22 mouse cellular contexts compared by ENCODE assay signal in the genomic region with DNA sequence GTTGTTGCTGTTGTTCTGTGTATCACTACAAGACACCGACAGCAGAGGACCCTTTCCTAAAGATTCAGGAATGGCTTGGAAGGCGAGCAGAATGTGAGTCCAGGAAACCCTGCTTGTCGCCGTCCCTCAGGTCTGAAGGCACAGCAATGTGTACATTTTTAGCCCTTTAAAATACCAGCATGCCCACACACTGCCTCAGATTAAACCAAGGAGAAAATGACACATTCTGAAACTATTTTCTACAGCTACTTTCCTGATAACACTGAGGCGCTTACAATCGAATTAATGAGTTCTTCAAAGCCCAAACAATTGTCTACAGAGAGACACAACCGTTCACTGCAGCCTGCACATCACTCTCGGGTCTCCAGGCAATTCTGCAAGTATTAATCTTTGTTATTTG.
DNase-seq lines count a peak whose midpoint lies in the region; ATAC-seq lines count a peak whose summit lies in the region.
"Had no signal": no experiment of that assay in that cellular context is flagged by ENCODE, and none has a peak within 500 bp of the region (broad histone marks: within the 10 kb centered on the region; RNA-seq: fewer than 3 reads in every experiment).

No protein-coding gene starts in this region.

- WGBS in hindbrain, embryonic 13.5 days: 39% methylated on average over 8 of the region's 8 CpGs
- 59% methylated on average over 8 of the region's 8 CpGs for WGBS in hindbrain, embryonic 11.5 days

- H3K4me1 ChIP-seq in hindbrain, embryonic 13.5 days (replicated peaks): peaks cover 25% of the 10 kb centered on the region
- no peaks in the 10 kb centered on the region for H3K4me1 ChIP-seq in hindbrain, embryonic 11.5 days (replicated peaks; ENCODE audit: control insufficient read depth, insufficient read depth, low read length)

- no peak overlapping the region for H3K4me3 ChIP-seq in hindbrain, embryonic 13.5 days
- no peak overlapping the region for H3K4me3 ChIP-seq in hindbrain, embryonic 11.5 days (ENCODE audit: low read depth, low read length)
- H3K4me3 ChIP-seq: forebrain, embryonic 13.5 days; layer of hippocampus, adult 2 months; left cerebral cortex, adult 2 months; limb, embryonic 10.5 days had no signal

- H3K9me3 ChIP-seq in hindbrain, embryonic 13.5 days: no peaks in the 10 kb centered on the region
- H3K9me3 ChIP-seq in hindbrain, embryonic 11.5 days (ENCODE audit: control insufficient read depth, low read length): no peaks in the 10 kb centered on the region
- H3K9me3 ChIP-seq: forebrain, embryonic 13.5 days; limb, embryonic 10.5 days had no signal

- H3K27me3 ChIP-seq in hindbrain, embryonic 13.5 days: no peaks in the 10 kb centered on the region
- H3K27me3 ChIP-seq in hindbrain, embryonic 11.5 days (ENCODE audit: control insufficient read depth, insufficient read depth, low read length): no peaks in the 10 kb centered on the region
- H3K27me3 ChIP-seq: forebrain, embryonic 13.5 days had no signal

- H3K27ac ChIP-seq in hindbrain, embryonic 13.5 days: peak overlapping the region; percentile 30; the same call in 1 of the 2 replicates
- H3K27ac ChIP-seq in hindbrain, embryonic 11.5 days (ENCODE audit: low read depth, low read length): no peak overlapping the region
- H3K27ac ChIP-seq: forebrain, embryonic 13.5 days; layer of hippocampus, adult 2 months; left cerebral cortex, adult 2 months; limb, embryonic 10.5 days had no signal

- no peak overlapping the region for H3K4me2 ChIP-seq in hindbrain, embryonic 13.5 days
- no peak overlapping the region for H3K4me2 ChIP-seq in hindbrain, embryonic 11.5 days (replicated peaks; ENCODE audit: low read depth, low read length)
- H3K4me2 ChIP-seq: forebrain, embryonic 13.5 days; liver, embryonic 11.5 days had no signal

- no peak for DNase-seq in hindbrain, embryonic 11.5 days (ENCODE audit: low spot score)
- DNase-seq in 3T3-L1 (ENCODE audit: low read depth, low spot score) (peak; percentile 58), A20 (ENCODE audit: low read depth, low spot score) (peak; percentile 65), adipocyte (ENCODE audit: low spot score) (peak; percentile 25)
- no peak for DNase-seq in c-Kit-positive CD71-positive TER-119-positive erythroid progenitor cells, embryonic 14.5 days (ENCODE audit: low spot score)
- DNase-seq in lung, postnatal 25 days (ENCODE audit: low spot score): no peak
- DNase-seq in urinary bladder, postnatal 14 days (ENCODE audit: low spot score): no peak
- DNase-seq: cerebellum, postnatal 10 days; embryo, embryonic 11 days; heart, postnatal 36 days; kidney, adult 11 months; kidney, postnatal 10 days; lung, adult 2 months; right cerebral cortex, postnatal 14 days; thymus, postnatal 4 days had no signal

- ATAC-seq in hindbrain, embryonic 13.5 days (ENCODE audit: low FRiP score): no peak
- no peak for ATAC-seq in hindbrain, embryonic 11.5 days (ENCODE audit: low FRiP score)
- ATAC-seq: forebrain, embryonic 13.5 days; midbrain, embryonic 16.5 days had no signal

- no peak overlapping the region for H3K9ac ChIP-seq in hindbrain, embryonic 13.5 days
- no peak overlapping the region for H3K9ac ChIP-seq in hindbrain, embryonic 11.5 days (ENCODE audit: low read depth, low read length)
- H3K9ac ChIP-seq: forebrain, embryonic 13.5 days had no signal

- no peaks in the 10 kb centered on the region for H3K36me3 ChIP-seq in hindbrain, embryonic 13.5 days
- H3K36me3 ChIP-seq in hindbrain, embryonic 11.5 days (ENCODE audit: control insufficient read depth, insufficient read depth, low read length): no peaks in the 10 kb centered on the region
- H3K36me3 ChIP-seq: limb, embryonic 10.5 days had no signal

Comparison
In these comparisons a context has a peak if more than half of its experiments do, and no peak if none do; other contexts are left out.
1. DNase-seq: peak in 3T3-L1 (single experiment), A20 (single experiment) and adipocyte (single experiment); none in hindbrain, embryonic 11.5 days (single experiment), c-Kit-positive CD71-positive TER-119-positive erythroid progenitor cells, embryonic 14.5 days (single experiment), lung, postnatal 25 days (single experiment) and urinary bladder, postnatal 14 days (single experiment).